Mouse (Mus musculus): ENCODE data around the gene Inpp4b.

- no peak for TF ChIP-seq CTCF (IDR thresholded peaks at IDR 0.05)
- no peak for TF ChIP-seq POLR2A (IDR thresholded peaks at IDR 0.05; ENCODE audit: insufficient read depth, low read depth, low read length)
These were observed 491.5 kb downstream of the Inpp4b start for GRCm38 (mm10) chr8:81833852-81834251.
